Mouse (Mus musculus): Measurements from ENCODE around the gene Tff2.

DNA sequence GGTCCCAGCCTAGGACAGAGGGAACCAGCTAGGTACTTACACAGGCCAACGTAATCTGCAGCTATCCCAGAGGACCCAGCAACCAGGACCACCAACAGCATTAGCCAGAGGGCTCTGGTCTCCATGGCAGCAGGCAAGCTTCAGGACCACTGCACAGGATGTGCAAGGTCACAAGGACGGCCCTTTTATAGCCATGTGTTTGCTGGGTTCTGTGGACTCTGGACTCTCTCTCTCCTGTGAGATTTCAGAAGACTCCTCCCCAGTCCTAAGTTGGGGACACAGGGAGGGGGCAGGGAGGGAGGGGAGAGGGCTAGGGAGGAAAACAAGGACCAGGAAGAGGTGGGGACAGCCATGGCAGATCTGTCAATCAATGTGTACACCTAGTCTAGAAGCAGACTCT, 14.6 kb downstream of the Tff2 start, which contains the start of gene Tff3:
- TF ChIP-seq CTCF (IDR thresholded peaks at IDR 0.05; ENCODE audit: low read depth) (no peak), EP300 (IDR thresholded peaks at IDR 0.05; ENCODE audit: low read depth) (no peak)
